Mouse (Mus musculus) MEL (cell line): ENCODE results near the gene Stk39.

ENCODE experiments used
- CHD2 ChIP-seq: IDR thresholded peaks from 2 replicates; pipeline ENCODE4 v1.6.1; 2011; ENCODE audit warnings: low read length, improper control_type of control experiment
- CTCF ChIP-seq, 3 experiments: IDR thresholded peaks in 2 of 3; conservative IDR thresholded peaks in 1 of 3; 2 replicates each; pipeline ENCODE4 v1.5.1; 2011 to 2012; ENCODE audit warnings: low read length in 3 of 3, low read depth in 2 of 3, mild to moderate bottlenecking in 2 of 3, improper control_type of control experiment in 1 of 3, inconsistent platforms in 1 of 3, mixed read lengths in 1 of 3, moderate library complexity in 1 of 3; ENCODE audit not compliant: control insufficient read depth in 1 of 3, insufficient read depth in 1 of 3, poor library complexity in 1 of 3, severe bottlenecking in 1 of 3
- EP300 ChIP-seq, 2 experiments: IDR thresholded peaks; 2 replicates each; pipeline ENCODE4 v1.6.1; 2011; ENCODE audit warnings: improper control_type of control experiment in 2 of 2, low read length in 2 of 2, low read depth in 1 of 2, mild to moderate bottlenecking in 1 of 2
- GATA1 ChIP-seq: IDR thresholded peaks from 2 replicates; pipeline ENCODE4 v1.6.1; 2011; ENCODE audit warnings: low read depth, low read length, improper control_type of control experiment
- JUND ChIP-seq: IDR thresholded peaks from 2 replicates; pipeline ENCODE4 v1.6.1; 2011; ENCODE audit warnings: low read depth, mild to moderate bottlenecking, improper control_type of control experiment, low read length
- MAX ChIP-seq: IDR thresholded peaks from 2 replicates; pipeline ENCODE4 v1.6.1; 2011; ENCODE audit warnings: low read length, improper control_type of control experiment
- NELFE ChIP-seq: IDR thresholded peaks from 2 replicates; pipeline ENCODE4 v1.6.1; 2011; ENCODE audit warnings: low read depth, low read length, improper control_type of control experiment
- NRF1 ChIP-seq: IDR thresholded peaks from 2 replicates; pipeline ENCODE4 v1.6.1; 2014; ENCODE audit warnings: low read depth, mild to moderate bottlenecking, inconsistent platforms, low read length, improper control_type of control experiment, moderate library complexity; ENCODE audit not compliant: poor library complexity, insufficient read depth, severe bottlenecking
- POLR2A ChIP-seq, 2 experiments: IDR thresholded peaks; 2 replicates each; pipeline ENCODE4 v1.6.1; 2011 to 2012; ENCODE audit warnings: low read length in 2 of 2, mild to moderate bottlenecking in 2 of 2, control low read depth in 1 of 2, improper control_type of control experiment in 1 of 2, low read depth in 1 of 2, moderate library complexity in 1 of 2; ENCODE audit not compliant: control insufficient read depth in 1 of 2, insufficient read depth in 1 of 2, poor library complexity in 1 of 2
- POLR2AphosphoS2 ChIP-seq: IDR thresholded peaks from 2 replicates; pipeline ENCODE4 v1.6.1; 2011; ENCODE audit warnings: low read length, improper control_type of control experiment
- SMC3 ChIP-seq: IDR thresholded peaks from 2 replicates; pipeline ENCODE4 v1.6.1; 2011; ENCODE audit warnings: low read depth, low read length, improper control_type of control experiment
- TBP ChIP-seq: IDR thresholded peaks from 2 replicates; pipeline ENCODE4 v1.8.0; 2011; ENCODE audit warnings: low read depth, low read length, improper control_type of control experiment
- USF1 ChIP-seq: IDR thresholded peaks from 2 replicates; pipeline ENCODE4 v1.6.1; 2014; ENCODE audit warnings: low read depth, mild to moderate bottlenecking, inconsistent platforms, low read length, improper control_type of control experiment, moderate library complexity
- USF2 ChIP-seq, 2 experiments: IDR thresholded peaks; 2 replicates each; pipeline ENCODE4 v1.6.1; 2011 to 2012; ENCODE audit warnings: improper control_type of control experiment in 2 of 2, low read length in 2 of 2, borderline replicate concordance in 1 of 2, inconsistent platforms in 1 of 2, low read depth in 1 of 2, mild to moderate bottlenecking in 1 of 2; ENCODE audit not compliant: insufficient read depth in 1 of 2

DNA sequence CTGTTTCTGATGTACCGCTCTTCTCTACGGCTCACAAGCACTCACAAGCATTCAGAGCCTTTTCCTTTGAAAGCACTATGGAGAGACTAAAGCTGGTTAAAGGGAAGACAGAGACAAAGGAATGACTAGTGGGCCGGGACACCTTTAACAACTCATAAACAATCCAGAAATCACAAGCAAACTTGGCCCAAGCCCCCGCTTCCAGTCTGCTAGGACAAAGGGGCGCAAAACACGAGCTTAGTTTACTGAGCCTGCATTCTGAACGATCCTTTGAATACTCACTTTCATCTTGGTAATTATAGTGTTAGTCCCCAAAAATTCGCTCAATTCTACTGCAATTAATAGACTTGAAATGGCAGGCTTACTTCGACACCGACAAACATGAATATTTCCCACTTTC is 221.2 kb downstream of the Stk39 start:
- TF ChIP-seq POLR2AphosphoS2 (no peak), POLR2A (IDR thresholded peaks at IDR 0.05; ENCODE audit: control insufficient read depth in 1 of 2, insufficient read depth in 1 of 2, low read depth in 1 of 2, low read length in 2 of 2, poor library complexity in 1 of 2) (no peak), JUND (no peak), NELFE (no peak), USF1 (no peak), MAX (no peak), GATA1 (no peak), USF2 (IDR thresholded peaks at IDR 0.05; ENCODE audit: borderline replicate concordance in 1 of 2, insufficient read depth in 1 of 2, low read depth in 1 of 2, low read length in 2 of 2) (no peak), CHD2 (no peak), SMC3 (no peak), CTCF (IDR thresholded peaks at IDR 0.05 in 2 of 3, conservative IDR thresholded peaks at IDR 0.05 in 1 of 3; ENCODE audit: control insufficient read depth in 1 of 3, insufficient read depth in 1 of 3, low read depth in 2 of 3, low read length in 3 of 3, poor library complexity in 1 of 3, severe bottlenecking in 1 of 3) (no peak), TBP (no peak), NRF1 (no peak), EP300 (IDR thresholded peaks at IDR 0.05; ENCODE audit: low read depth in 1 of 2, low read length in 2 of 2) (no peak)
